Mouse (Mus musculus): ENCODE measurements around the gene Hcrt. TPM values are rescaled to one million over a fixed set of nuclear protein-coding genes. Genes with fewer than 3 reads are reported as not detected.

Gene Hcrt
- total RNA-seq, 2 experiments from 2014 or later, result not detected

GRCm38 (mm10) chr11:100714534-100714915 lies 48.2 kb downstream of the Hcrt start:
- intact Hi-C loops (cut with DNase I), result loop anchor here (1.0 to 10.0 kb wide), 4 partner anchors 22 to 350 kb away; no protein-coding TSS in a partner anchor
- DNase-seq, result peak; percentile 89 to 91

- intact Hi-C loops (cut with DNase I), result loop anchor here (1.0 to 10.0 kb wide), 4 partner anchors 23 to 351 kb away; no protein-coding TSS in a partner anchor
- DNase-seq, result peak; percentile 78 to 79
Observed at GRCm38 (mm10) chr11:100713735-100714533, 48.8 kb downstream of the Hcrt start, which contains the start of gene Hspb9. TSS of gene Hspb9 (plus strand) at chr11:100713850.

- intact Hi-C loops (cut with DNase I), result loop anchor here (5.0 to 10.0 kb wide), 2 partner anchors 244 to 352 kb away; no protein-coding TSS in a partner anchor
- DNase-seq, result no peak
Observed at GRCm38 (mm10) chr11:100713174-100713573, 49.6 kb downstream of the Hcrt start.

- DNase-seq, result peak; percentile 89 to 90
- intact Hi-C loops (cut with DNase I), result loop anchor here (5.0 to 10.0 kb wide), 2 partner anchors 245 to 353 kb away; no protein-coding TSS in a partner anchor
Observed at GRCm38 (mm10) chr11:100711783-100712615, 50.7 kb downstream of the Hcrt start, which contains the start of gene Kat2a. TSS of gene Kat2a (minus strand) at chr11:100712465.

Other genes with a start within 250 kb of the Hcrt start
- gene Acly, start 234.9 kb downstream of the Hcrt start, total RNA-seq (2021), result 10 to 100 TPM; 47.8 to 51.1 TPM
- under 1 TPM; 0.17 to 0.38 TPM for gene Ttc25, start 217.3 kb downstream of the Hcrt start, total RNA-seq (2021)
- 1 to 10 TPM; 6.1 to 7.1 TPM for gene Cnp, start 188.0 kb downstream of the Hcrt start, total RNA-seq (2021)
- 10 to 100 TPM; 53.7 to 63.9 TPM for gene Nkiras2, start 143.7 kb downstream of the Hcrt start, total RNA-seq (2021)
- 100 to 1,000 TPM; 199 to 207 TPM for gene Dnajc7, start 142.8 kb downstream of the Hcrt start, total RNA-seq (2021)
- gene Zfp385c, start 70.5 kb downstream of the Hcrt start, total RNA-seq (2021), result under 1 TPM; 0.30 to 0.65 TPM
- under 1 TPM; 0.42 to 0.50 TPM for gene Dhx58, start 58.7 kb downstream of the Hcrt start, total RNA-seq (2021)
- gene Kat2a, start 50.5 kb downstream of the Hcrt start, total RNA-seq (2021), result 10 to 100 TPM; 16.1 to 16.6 TPM
- gene Hspb9, start 49.1 kb downstream of the Hcrt start, total RNA-seq (2021), result not detected
- 10 to 100 TPM; 85.3 to 97.8 TPM for gene Rab5c, start 24.7 kb downstream of the Hcrt start, total RNA-seq (2021)
- not detected for gene Kcnh4, start 3.0 kb downstream of the Hcrt start, total RNA-seq (2021)
- 10 to 100 TPM; 10.4 to 12.6 TPM for gene Ghdc, start 8.0 kb upstream of the Hcrt start, total RNA-seq (2021)
- gene Stat5b, start 87.8 kb upstream of the Hcrt start, total RNA-seq (2021), result 10 to 100 TPM; 52.1 to 58.6 TPM
- gene Stat5a, start 96.4 kb upstream of the Hcrt start, total RNA-seq (2021), result 10 to 100 TPM; 22.9 to 26.9 TPM
- 100 to 1,000 TPM; 110 to 117 TPM for gene Stat3, start 176.6 kb upstream of the Hcrt start, total RNA-seq (2021)
- gene Cavin1, start 208.0 kb upstream of the Hcrt start, total RNA-seq (2021), result 100 to 1,000 TPM; 462 to 471 TPM
- 10 to 100 TPM; 89.6 to 93.8 TPM for gene Atp6v0a1, start 246.5 kb upstream of the Hcrt start, total RNA-seq (2021)

Data from heart, postnatal 10 days (tissue).